Mouse (Mus musculus): ENCODE results near the gene Pole4.

- TF ChIP-seq MAZ (IDR thresholded peaks at IDR 0.05; ENCODE audit: low read depth, low read length) (no peak), CHD2 (IDR thresholded peaks at IDR 0.05; ENCODE audit: low read length) (no peak), ZNF384 (IDR thresholded peaks at IDR 0.05; ENCODE audit: low read depth, low read length) (no peak), POLR2A (IDR thresholded peaks at IDR 0.05; ENCODE audit: low read depth, low read length) (no peak), CTCF (conservative IDR thresholded peaks at IDR 0.05 in 1 of 2, IDR thresholded peaks at IDR 0.05 in 1 of 2; ENCODE audit: low read depth in 2 of 2, low read length in 2 of 2) (no peak), BHLHE40 (IDR thresholded peaks at IDR 0.05; ENCODE audit: low read depth, low read length) (no peak), ZC3H11A (IDR thresholded peaks at IDR 0.05; ENCODE audit: low read depth, low read length) (no peak)
Measured at GRCm38 (mm10) chr6:82701296-82701695, 3.9 kb downstream of the Pole4 start.
